Mouse (Mus musculus) layer of hippocampus, adult 11-12 months (tissue): ENCODE results near the gene Zfp574.
A peak's percentile ranks its signal among the peaks of the same experiment; 100 is the strongest.

Experiments
- DNase-seq: peaks from one replicate; pipeline ENCODE4 v3.0.0; 2022; ENCODE audit warnings: low spot score

Zfp574 gene

DNA sequence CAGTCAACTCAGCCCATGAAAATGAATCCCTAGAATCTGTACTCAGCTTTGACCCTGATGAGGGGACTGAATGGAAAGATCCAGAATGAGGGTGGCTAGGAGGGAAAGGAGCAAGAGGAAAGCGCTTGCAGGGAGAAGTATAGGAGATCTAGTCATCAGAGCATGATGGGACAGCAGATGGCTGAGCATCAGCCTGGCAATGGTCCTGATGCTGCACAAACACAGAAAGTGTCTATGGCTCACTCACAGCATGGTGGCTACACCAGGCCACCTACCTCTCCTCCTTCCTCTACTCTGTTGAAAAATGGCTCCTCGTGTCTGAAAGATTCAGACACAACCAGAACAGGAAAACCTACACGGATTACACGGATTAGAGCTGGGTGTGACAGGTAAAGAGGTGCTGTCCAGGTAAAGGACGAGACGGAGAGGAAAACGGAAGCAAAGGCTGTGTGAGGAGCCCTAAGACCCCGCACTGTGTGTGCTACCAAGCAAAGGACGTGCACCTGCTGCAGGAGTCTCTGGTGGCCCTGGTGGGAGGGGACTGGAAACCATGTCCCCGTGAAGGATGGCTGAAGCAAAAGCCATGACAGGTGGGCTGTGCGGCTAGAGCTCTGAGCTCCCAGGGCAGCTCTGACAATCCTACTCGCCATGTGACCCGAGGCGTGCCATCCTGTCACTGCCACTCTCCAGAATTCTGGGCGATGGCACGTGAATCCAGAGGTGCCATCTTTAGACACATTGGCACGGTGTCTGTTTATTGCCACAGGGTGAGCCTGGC, 40.0 kb downstream of the Zfp574 start:
- DNase-seq: peak; percentile 63

DNA sequence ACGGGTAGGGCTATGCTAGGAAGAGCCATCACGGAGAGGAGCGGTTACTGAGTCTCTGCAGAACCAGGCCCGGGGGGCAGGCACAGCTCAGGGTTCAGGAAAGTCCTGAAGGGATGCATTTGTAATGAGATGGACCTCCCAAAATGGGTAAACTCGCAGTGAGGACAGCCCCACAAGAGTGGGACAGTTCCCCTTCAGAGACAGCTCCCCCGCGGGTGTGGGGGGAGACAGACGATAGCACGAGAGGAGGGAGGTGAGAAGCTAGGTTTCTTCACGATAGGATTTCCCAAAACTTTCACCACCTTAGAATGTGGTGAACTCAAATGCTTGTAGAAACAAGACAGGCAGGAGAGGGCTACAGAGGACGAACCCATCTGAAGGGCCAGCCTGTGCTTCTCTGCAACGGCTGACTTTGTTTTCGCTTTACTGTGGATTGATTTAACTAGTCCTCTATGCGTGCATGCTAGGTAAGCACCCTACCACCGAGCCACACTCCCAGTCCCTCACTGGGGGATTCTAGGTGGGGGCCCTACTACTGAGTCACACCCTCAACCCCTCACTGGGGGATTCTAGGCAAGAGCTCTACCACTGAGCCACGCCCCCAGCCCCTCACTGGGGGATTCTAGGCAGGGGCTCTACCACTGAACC, 40.7 kb downstream of the Zfp574 start:
- DNase-seq: no peak

DNA sequence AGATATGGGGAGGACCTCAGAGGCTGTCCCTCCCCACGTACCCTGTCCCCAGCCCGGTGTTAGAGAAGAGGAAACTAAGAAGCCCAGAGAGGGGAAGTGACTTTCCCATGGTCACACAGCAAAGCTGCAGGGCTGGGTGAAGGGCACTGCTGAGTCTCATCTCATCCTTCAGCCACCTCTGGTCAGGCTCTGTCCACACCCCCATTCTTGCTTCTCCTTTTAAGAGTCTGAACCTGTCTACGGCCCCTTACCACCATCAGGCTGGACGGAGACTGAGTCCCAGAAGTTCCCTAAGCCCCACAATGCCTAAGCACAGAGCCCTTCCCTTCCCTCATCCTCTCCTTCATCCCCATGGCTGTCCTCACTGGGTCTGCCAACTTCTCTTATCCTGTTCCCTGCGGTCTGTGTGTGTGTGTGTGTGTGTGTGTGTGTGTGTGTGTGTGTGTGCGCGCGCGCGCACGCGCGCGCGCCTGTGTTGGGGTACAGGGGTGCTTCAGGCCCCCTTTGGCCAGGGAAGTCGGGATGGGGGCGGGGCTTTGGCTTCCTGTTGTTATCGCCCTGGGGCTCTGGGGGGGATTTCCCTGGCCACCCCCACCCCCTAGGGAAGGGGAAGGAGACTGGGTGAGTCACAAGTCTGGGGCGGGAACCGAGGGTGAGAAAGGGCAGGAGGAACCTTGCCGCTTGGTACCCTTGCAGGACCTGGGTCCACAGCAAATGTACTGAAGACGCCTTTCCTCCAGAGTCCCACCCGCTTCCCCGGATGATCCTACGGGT, 47.9 kb downstream of the Zfp574 start:
- DNase-seq: peak; percentile 65

DNA sequence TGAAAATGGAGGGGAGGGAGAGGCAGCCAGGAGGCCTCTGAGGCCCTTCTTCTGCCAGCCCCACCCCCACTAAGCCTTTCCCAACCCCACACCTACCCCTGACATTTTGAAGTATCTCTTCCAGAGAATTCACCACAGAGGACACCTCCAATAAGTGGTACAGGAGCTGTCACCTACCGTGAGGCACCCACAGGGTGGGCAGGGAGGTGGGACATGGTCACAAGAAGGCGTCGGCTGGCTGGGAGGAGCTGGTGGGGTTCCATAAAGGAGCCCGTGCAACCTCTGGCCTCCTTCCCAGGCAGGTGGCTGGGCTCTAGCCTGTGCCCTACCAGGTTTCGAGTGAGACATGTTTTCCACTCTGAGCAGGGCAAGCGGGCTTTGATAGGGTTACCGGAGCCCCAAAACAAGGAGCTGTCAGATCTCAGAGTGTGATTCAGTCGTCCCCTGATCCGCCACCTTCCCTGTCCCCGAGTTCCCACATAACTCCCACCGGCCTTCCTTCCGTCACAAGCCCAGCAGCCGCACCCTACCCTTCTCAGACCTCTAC, 48.9 kb downstream of the Zfp574 start:
- no peak for DNase-seq

DNA sequence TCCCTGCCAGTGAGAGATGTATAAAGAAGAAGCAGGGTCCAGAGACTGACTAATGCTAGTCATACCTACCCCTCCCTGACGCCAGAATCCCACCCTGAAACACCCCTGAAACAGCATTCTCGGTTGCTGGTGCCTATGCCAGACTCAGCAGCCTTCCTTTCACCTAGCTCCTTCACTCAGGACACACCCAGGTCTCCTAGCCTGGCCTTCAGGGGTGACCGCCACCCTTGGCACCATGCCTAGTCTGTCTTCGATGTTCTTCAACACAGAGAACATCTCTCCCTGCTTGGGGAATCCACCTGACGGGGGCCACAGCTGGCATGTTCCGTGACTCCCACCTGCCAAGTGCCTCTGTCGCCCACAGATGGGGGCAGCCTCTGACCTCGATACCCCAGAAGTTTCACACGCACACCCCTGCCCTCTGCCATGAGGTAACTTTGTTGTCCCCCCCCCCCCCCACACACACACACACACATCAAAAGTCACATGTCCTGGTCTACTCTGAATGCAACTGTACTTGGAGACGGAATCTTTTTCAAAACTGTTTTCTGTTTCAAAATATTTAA, 53.4 kb downstream of the Zfp574 start:
- DNase-seq: no peak

DNA sequence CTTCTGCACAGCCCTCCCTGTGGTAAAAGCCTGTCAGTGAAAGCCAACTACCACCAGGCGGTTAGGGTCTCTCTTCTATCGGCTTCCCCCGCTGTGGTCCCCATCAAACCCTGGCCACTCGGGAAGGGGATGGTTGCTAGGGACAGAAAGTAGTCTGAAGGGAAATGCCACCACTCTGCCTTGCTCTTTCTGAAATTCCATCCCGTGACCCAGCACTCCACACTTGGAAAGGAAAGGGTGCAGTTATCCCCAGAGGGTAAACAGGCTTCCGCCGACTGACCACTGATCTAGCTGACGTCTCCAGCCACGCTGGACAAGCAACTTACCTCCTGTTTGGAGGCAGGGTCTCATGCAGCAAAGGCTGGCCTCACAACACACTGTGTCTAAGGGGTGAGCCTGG, 55.6 kb downstream of the Zfp574 start:
- no peak for DNase-seq

DNA sequence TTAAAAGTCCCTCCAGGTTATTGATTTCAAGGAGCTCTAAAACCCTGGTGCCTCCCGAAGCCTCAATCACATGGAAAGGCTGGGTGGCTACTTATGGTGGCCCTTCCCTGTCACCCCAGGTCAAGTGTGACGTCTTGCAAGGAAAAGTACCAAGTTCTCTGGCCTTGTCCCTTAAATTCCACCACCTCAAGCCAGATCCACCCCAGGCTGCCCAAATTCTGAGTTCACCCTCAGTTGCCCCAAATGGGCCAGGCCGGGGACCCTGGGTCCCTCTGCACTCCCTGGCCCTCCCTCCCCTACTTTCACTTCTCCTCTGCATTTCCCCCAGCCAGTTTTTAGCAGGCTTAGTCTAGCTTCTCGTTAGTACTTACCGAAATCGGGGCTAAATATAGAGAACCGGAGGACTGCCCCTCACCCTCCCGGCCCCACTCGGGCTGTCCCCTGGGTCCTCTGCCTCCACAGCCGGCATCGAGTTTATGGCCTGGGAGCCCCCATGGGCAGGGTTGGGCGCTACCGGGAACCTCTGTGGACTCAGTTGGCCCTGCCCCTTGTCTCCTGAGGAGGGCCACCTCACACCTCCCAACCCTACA, 57.1 kb downstream of the Zfp574 start:
- DNase-seq: no peak

DNA sequence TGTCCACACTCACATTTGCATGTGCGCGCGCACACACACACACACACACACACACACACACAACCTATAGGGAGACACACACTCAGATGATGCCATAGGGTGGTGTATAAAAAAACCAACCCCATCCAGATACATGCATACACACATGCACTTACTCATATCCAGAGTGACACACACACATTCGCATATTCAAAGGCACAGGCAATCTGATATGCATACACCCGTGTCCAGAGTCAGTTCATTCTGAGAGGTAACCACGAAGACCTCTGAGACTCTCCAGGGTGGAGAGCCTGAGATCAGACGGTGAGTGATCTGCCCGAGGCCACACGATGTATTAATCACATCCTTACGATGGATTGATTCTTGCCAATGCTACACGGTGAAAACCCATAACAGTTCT, 58.2 kb downstream of the Zfp574 start:
- no peak for DNase-seq

DNA sequence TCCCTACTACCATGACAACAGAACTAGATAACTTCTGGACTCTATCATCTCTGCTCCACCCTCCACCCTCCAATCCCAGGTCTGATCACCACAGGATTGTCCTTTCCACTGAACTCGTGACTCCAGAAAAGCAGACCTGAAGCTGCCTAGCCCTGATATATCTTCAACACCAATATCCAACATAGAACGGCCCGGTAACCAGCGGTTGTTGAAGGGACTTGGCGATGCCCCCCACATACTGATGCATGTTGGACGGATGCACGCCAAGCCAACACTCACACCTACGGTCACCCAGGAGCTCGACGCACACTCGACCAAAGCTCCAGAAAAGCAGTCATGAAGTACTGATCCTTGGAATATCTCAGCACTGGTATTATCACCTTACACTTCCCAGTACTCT, 58.9 kb downstream of the Zfp574 start:
- no peak for DNase-seq

DNA sequence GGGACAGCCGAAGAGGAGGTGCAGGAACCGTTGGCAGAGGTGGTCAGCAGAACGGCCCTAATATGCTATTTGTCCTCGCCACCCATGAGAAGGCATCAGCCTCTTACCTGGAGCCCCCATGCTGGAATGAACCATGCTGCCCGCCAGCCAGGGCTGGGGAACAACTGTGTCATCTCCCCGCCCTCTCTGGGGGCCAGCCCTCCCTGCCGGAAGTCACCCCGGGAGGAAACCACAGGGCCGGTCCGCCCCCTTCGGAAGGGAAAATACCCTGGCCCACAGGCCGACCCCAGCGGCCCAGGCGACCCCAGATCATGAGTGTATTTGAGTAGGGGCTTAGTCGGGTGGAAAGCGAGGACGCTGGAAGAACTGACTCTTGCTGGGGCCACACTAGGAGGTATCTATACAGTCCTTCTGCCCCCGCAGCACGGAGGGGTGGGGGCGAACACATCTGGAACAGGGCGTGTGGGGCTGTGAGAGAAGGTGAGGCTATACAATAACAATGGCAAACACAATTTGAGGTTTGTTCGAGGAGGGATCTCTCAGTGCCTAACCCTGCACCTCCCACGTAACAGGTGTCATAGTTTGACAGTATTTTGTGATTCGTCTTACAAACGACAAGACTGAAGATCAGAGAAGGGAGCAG, 60.1 kb downstream of the Zfp574 start:
- DNase-seq: no peak
